Mouse (Mus musculus) lung, postnatal 0 days (tissue): ENCODE results near the gene Tas2r110. TPM values are rescaled to one million over a fixed set of nuclear protein-coding genes. Genes with fewer than 3 reads are reported as not detected.

Source experiments
- ATAC-seq: fragments of 200-750 bp; cut with Nextera tagmentation; 2 replicates; pipeline ENCODE4 v1.8.0; 2017; ENCODE audit warnings: moderate library complexity
- DNase-seq: peaks from one replicate; pipeline ENCODE4 v3.0.0-alpha.2; 2016; ENCODE audit warnings: low spot score
- H3K27ac ChIP-seq: fragments of 300-500 bp; sonication (generic); 2 replicates; pipeline ENCODE4 v1.5.1; 2014; ENCODE audit warnings: antibody characterized with exemption, mild to moderate bottlenecking, low read length, mixed read lengths
- H3K27me3 ChIP-seq: fragments of 300-500 bp; sonication (generic); replicated peaks from 2 replicates; pipeline ENCODE4 v1.6.1; 2014; ENCODE audit warnings: low read length, mixed read lengths; ENCODE audit not compliant: insufficient read depth
- H3K36me3 ChIP-seq: fragments of 300-500 bp; sonication (generic); 2 replicates; pipeline ENCODE4 v1.6.1; 2014; ENCODE audit warnings: low read length, mixed read lengths; ENCODE audit not compliant: insufficient read depth
- H3K4me1 ChIP-seq: fragments of 300-500 bp; sonication (generic); 2 replicates; pipeline ENCODE4 v1.6.1; 2014; ENCODE audit warnings: antibody characterized with exemption, low read depth, low read length, mixed read lengths; ENCODE audit not compliant: insufficient read depth
- H3K4me2 ChIP-seq: fragments of 300-500 bp; sonication (generic); replicated peaks from 2 replicates; pipeline ENCODE4 v1.6.1; 2014; ENCODE audit warnings: low read depth, mild to moderate bottlenecking, low read length, moderate library complexity, mixed read lengths
- H3K4me3 ChIP-seq: fragments of 300-500 bp; sonication (generic); 2 replicates; pipeline ENCODE4 v1.5.1; 2014; ENCODE audit warnings: low read depth, low read length
- H3K9ac ChIP-seq: fragments of 300-500 bp; sonication (generic); replicated peaks from 2 replicates; pipeline ENCODE4 v1.6.1; 2014; ENCODE audit warnings: low read depth, mild to moderate bottlenecking
- H3K9me3 ChIP-seq: fragments of 300-500 bp; sonication (generic); 2 replicates; pipeline ENCODE4 v1.6.1; 2016; ENCODE audit warnings: low read length, mixed read lengths
- CTCF ChIP-seq: IDR thresholded peaks from 2 replicates; pipeline ENCODE4 v1.5.1; 2016; ENCODE audit warnings: antibody characterized with exemption, mild to moderate bottlenecking
- EP300 ChIP-seq: IDR thresholded peaks from 2 replicates; pipeline ENCODE4 v1.6.1; 2016; ENCODE audit warnings: antibody characterized with exemption, mild to moderate bottlenecking, control low read depth
- WGBS: fragments of 180-500 bp; shearing (Covaris S2); extraction: QIAGEN DNeasy Blood & Tissue Kit; methylation state at CpG from one replicate; pipeline ENCODE4 v1.1.7; 2014; 5-methylcytosine and 5-hydroxymethylcytosine counted together
- polyA plus RNA-seq: library from polyadenylated mRNA; unstranded; fragments of >200 nt; fragmentation: Nextera tagmentation; extraction: Ambion mirVana; gene quantifications from 2 replicates; pipeline ENCODE4 v1.2.1, GENCODE M21; 2015

The Tas2r110 gene
- not detected in 2 replicates for polyA plus RNA-seq

GRCm38 (mm10) chr6:132867708-132868107, at the start of gene Tas2r110:
Gene Tas2r110 (plus strand): TSS chr6:132868008.
- Histone ChIP-seq H3K36me3 (no peaks in the 10 kb centered on the region), H3K27ac (no peak within 1 kb of the TSS), H3K4me2 (no peak within 1 kb of the TSS), H3K9me3 (no peaks in the 10 kb centered on the region), H3K4me3 (no peak within 1 kb of the TSS), H3K27me3 (no peaks in the 10 kb centered on the region), H3K9ac (no peak within 1 kb of the TSS), H3K4me1 (no peaks in the 10 kb centered on the region)
- ATAC-seq (no peak), DNase-seq (no peak)
- TF ChIP-seq EP300 (no peak), CTCF (no peak)

GRCm38 (mm10) chr6:132846842-132847241, 21.0 kb upstream of the Tas2r110 start, which contains the start of gene Tas2r123:
Gene Tas2r123 (plus strand): TSS chr6:132847142.
- Histone ChIP-seq H3K36me3 (no peaks in the 10 kb centered on the region), H3K9me3 (no peaks in the 10 kb centered on the region), H3K27ac (no peak within 1 kb of the TSS), H3K9ac (no peak within 1 kb of the TSS), H3K27me3 (no peaks in the 10 kb centered on the region), H3K4me2 (no peak within 1 kb of the TSS), H3K4me1 (no peaks in the 10 kb centered on the region), H3K4me3 (no peak within 1 kb of the TSS)
- ATAC-seq (no peak), DNase-seq (no peak)
- TF ChIP-seq CTCF (no peak), EP300 (no peak)
- 57% methylated on average over 1 of the region's 1 CpGs for WGBS

GRCm38 (mm10) chr6:132855138-132855537, 12.7 kb upstream of the Tas2r110 start, which contains the start of gene Tas2r116:
Gene Tas2r116 (plus strand): TSS chr6:132855438.
- no peak within 1 kb of the TSS for H3K9ac ChIP-seq
- H3K9me3 ChIP-seq = no peaks in the 10 kb centered on the region
- no peaks in the 10 kb centered on the region for H3K4me1 ChIP-seq
- TF ChIP-seq CTCF = no peak
- no peak for TF ChIP-seq EP300
- ATAC-seq (no peak), DNase-seq (no peak)
- no peaks in the 10 kb centered on the region for H3K27me3 ChIP-seq
- no peak within 1 kb of the TSS for H3K27ac ChIP-seq
- no peaks in the 10 kb centered on the region for H3K36me3 ChIP-seq
- no peak within 1 kb of the TSS for H3K4me2 ChIP-seq
- WGBS = 66% methylated on average over 1 of the region's 1 CpGs
- no peak within 1 kb of the TSS for H3K4me3 ChIP-seq

- no peak for ATAC-seq
- H3K27ac ChIP-seq = no peak within 1 kb of the TSS
- H3K36me3 ChIP-seq = no peaks in the 10 kb centered on the region
- no peaks in the 10 kb centered on the region for H3K27me3 ChIP-seq
- H3K4me3 ChIP-seq = no peak within 1 kb of the TSS
- 61% methylated on average over 1 of the region's 1 CpGs for WGBS
- H3K4me2 ChIP-seq = no peak within 1 kb of the TSS
- H3K9ac ChIP-seq = no peak within 1 kb of the TSS
- H3K9me3 ChIP-seq = no peaks in the 10 kb centered on the region
- H3K4me1 ChIP-seq = no peaks in the 10 kb centered on the region
- DNase-seq = no peak
- no peak for TF ChIP-seq CTCF
- TF ChIP-seq EP300 = no peak
Observed at GRCm38 (mm10) chr6:132892711-132893110, 24.9 kb downstream of the Tas2r110 start, which contains the start of gene Tas2r113. Gene Tas2r113 (plus strand): TSS chr6:132893011.

GRCm38 (mm10) chr6:132909351-132909750, 41.5 kb downstream of the Tas2r110 start, which contains the start of gene Tas2r125:
Gene Tas2r125 (plus strand): TSS chr6:132909651.
- Histone ChIP-seq H3K27ac (no peak within 1 kb of the TSS), H3K4me2 (no peak within 1 kb of the TSS), H3K27me3 (no peaks in the 10 kb centered on the region), H3K4me1 (no peaks in the 10 kb centered on the region), H3K36me3 (no peaks in the 10 kb centered on the region), H3K9ac (no peak within 1 kb of the TSS), H3K9me3 (no peaks in the 10 kb centered on the region), H3K4me3 (no peak within 1 kb of the TSS)
- ATAC-seq = no peak
- WGBS = 78% methylated on average over 3 of the region's 3 CpGs
- DNase-seq = no peak
- no peak for TF ChIP-seq CTCF
- TF ChIP-seq EP300 = no peak

Other genes starting within 250 kb of the Tas2r110 start
- not detected in 2 replicates for gene A630073D07Rik, start 216.5 kb upstream of the Tas2r110 start, polyA plus RNA-seq
- gene Tas2r120, start 211.1 kb upstream of the Tas2r110 start, polyA plus RNA-seq = not detected in 2 replicates
- not detected in 2 replicates for gene Tas2r121, start 167.0 kb upstream of the Tas2r110 start, polyA plus RNA-seq
- not detected in 2 replicates for gene Tas2r122, start 156.1 kb upstream of the Tas2r110 start, polyA plus RNA-seq
- gene Tas2r115, start 130.0 kb upstream of the Tas2r110 start, polyA plus RNA-seq = not detected in 2 replicates
- gene Tas2r124, start 113.3 kb upstream of the Tas2r110 start, polyA plus RNA-seq = not detected in 2 replicates
- gene Tas2r102, start 105.9 kb upstream of the Tas2r110 start, polyA plus RNA-seq = not detected in 2 replicates
- gene Tas2r136, start 89.8 kb upstream of the Tas2r110 start, polyA plus RNA-seq = not detected in 2 replicates
- not detected in 2 replicates for gene Tas2r117, start 65.2 kb upstream of the Tas2r110 start, polyA plus RNA-seq
- not detected in 2 replicates for gene Tas2r123, start 20.9 kb upstream of the Tas2r110 start, polyA plus RNA-seq
- gene Tas2r116, start 12.6 kb upstream of the Tas2r110 start, polyA plus RNA-seq = not detected in 2 replicates
- gene Tas2r113, start 25.0 kb downstream of the Tas2r110 start, polyA plus RNA-seq = not detected in 2 replicates
- gene Tas2r125, start 41.6 kb downstream of the Tas2r110 start, polyA plus RNA-seq = not detected in 2 replicates
- gene Tas2r129, start 83.1 kb downstream of the Tas2r110 start, polyA plus RNA-seq = not detected in 2 replicates
- gene Tas2r131, start 89.9 kb downstream of the Tas2r110 start, polyA plus RNA-seq = not detected in 2 replicates
- gene Tas2r109, start 113.0 kb downstream of the Tas2r110 start, polyA plus RNA-seq = not detected in 2 replicates
- not detected in 2 replicates for gene Tas2r103, start 169.1 kb downstream of the Tas2r110 start, polyA plus RNA-seq
- gene Tas2r140, start 187.8 kb downstream of the Tas2r110 start, polyA plus RNA-seq = not detected in 2 replicates
- gene Smim10l1, start 236.9 kb downstream of the Tas2r110 start, polyA plus RNA-seq = 86.1 and 91.8 TPM in 2 replicates